Mouse (Mus musculus): ENCODE results near the gene Dnah6. TPM values are rescaled to one million over a fixed set of nuclear protein-coding genes. Genes with fewer than 3 reads are reported as not detected.

Dnah6 gene
- total RNA-seq (2021) = under 1 TPM; 0.08 to 0.11 TPM
- long read RNA-seq, experiment 1 = 0 reads
- long read RNA-seq, experiment 2 = 0 reads

- peak; percentile 59 to 80 for DNase-seq (ENCODE audit: low spot score in 2 of 2)
Measured at GRCm38 (mm10) chr6:73221189-73221957, at the start of gene Dnah6. Gene Dnah6, minus strand, starts transcription at chr6:73221651.

DNA sequence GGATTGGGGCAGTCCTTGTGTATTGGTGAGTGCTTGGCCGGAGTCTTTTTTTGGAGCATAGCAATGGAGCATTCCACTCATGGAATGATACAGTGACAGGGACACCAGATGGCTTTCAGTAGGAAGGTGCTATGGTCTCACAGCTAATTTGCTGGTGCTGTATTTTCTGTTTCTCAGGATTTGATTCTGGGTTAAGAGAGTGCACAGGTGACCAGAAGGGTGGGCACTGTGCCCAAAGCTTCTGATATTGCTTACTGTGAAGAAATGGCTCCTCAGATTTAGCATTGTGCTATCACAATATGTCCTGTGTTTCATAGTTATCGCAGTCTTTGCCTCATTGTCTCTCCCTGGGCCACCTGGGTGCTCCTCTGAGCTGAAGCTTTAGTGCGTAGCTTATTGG lies 47.9 kb upstream of the Dnah6 start:
- DNase-seq (ENCODE audit: low spot score in 2 of 2) = no peak

DNA sequence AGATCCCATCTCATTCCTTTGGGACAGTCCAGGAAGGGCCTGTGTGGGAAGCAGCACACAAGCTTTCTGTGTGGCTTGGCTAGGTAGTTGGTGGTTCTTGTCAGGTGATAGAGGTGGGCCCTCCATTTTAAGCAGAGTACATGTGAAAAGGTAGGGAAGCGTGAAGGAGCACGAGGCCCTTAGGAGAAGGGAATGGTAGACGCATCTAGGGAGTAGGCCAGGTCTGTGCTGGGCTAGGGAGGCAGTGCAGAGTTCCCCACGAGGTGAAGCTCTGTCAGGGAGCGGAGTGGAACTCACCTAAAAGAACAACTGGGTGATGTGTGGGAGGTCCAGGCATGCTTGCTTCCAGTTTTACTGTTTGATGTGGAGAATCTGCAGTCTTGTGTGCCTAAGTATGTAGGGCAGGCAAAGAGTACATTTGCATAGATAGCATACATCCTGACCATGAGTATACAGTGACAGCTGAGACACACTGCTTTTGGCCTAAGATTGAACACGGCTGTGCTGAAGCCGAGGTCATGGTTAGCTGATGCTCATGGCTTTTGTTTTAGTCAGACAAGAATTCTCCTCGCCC lies 46.4 kb upstream of the Dnah6 start:
- no peak for DNase-seq (ENCODE audit: low spot score in 2 of 2)

DNA sequence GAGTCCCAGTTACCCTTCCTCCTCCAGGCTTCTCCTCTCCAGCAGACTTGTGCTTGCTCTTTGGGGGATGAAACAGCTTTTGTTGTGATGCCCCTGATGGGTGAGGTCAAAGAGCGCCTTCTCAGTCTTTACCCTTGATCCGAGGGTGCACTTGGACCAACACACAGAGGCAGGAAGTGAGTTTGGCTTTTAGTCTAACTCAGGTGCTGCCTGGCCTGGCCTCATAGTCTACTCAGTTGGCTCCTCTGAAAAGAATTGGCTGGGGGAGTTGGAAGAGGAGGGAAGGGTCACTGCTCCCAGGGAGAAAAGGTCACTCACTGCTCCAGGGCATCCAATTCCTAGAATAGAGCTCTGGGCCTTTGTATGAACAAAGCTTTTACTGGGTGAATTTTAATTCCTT lies 43.4 kb upstream of the Dnah6 start:
- no peak for DNase-seq (ENCODE audit: low spot score in 2 of 2)

GRCm38 (mm10) chr6:73260110-73260509 lies 38.7 kb upstream of the Dnah6 start:
- no peak for DNase-seq (ENCODE audit: low spot score in 2 of 2)

- DNase-seq (ENCODE audit: low spot score in 2 of 2) = no peak
Measured at GRCm38 (mm10) chr6:73257068-73257467, 35.6 kb upstream of the Dnah6 start.

DNA sequence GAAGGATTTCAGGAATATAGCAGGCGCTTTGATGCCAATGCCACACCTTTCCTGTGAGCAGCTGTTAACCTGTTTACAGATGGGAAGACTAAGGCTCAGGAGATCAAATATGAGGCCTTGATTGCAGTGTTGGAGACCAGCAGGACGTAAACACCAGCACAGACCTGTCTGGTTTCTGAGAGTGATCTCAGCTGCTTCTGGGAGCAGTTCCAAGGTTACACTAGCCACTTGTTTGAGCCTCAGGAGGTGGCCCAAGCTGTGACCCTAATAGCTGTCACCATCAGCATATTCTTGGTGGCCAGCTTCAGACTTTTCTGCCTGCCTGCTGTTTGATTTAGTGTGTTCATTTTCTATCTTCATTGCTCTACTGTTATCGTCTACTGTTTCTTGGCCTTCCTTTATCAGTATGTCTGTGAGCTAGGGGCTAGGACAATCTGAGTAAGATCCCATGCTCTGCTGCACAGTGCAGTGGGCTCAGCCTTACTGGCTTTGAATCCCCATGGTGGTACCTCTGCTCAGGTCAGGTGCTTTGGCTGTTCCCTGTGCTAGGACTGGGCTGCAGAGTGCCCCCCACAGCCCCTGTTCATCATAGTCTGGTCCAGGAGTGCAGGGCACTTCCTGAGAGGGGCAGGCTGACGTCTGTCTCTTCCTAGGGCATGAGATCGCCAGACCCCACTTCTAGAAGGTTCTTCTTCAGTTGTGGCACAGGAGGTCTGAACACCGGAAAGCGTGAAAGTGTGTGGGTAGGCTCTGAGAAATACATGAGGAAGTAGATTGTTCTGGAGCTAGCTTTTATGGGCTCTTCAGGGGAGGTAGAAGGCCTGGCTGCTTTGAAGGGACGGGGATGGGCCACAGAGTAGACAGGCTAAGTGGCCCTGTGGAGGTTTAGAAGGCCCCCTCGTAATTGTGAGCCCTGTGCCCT lies 33.1 kb upstream of the Dnah6 start:
- no peak for DNase-seq (ENCODE audit: low spot score in 2 of 2)

DNA sequence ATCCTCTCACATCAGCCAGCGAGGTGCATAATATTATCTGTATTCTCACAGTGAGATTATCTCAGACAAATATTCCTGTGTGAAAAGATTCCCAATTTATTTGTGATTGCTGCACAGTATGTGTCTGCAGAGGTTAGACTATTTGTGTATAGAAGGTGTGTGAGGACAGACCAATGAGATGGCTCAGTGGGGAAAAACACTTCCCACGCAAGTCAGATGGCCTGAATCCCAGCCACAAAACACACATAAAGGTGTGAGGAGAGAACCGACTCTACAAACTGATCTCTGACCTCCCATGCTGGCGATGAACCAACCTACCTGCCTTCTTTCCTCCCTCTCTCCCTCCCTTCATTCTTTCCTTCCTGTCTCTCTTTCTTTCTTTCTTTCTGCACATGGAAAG lies 32.1 kb upstream of the Dnah6 start:
- DNase-seq (ENCODE audit: low spot score in 2 of 2) = no peak

- DNase-seq (ENCODE audit: low spot score in 2 of 2) = no peak
Measured at GRCm38 (mm10) chr6:73253006-73253405, 31.6 kb upstream of the Dnah6 start.

- no peak for DNase-seq (ENCODE audit: low spot score in 2 of 2)
Measured at GRCm38 (mm10) chr6:73252396-73252795, 30.9 kb upstream of the Dnah6 start.

DNA sequence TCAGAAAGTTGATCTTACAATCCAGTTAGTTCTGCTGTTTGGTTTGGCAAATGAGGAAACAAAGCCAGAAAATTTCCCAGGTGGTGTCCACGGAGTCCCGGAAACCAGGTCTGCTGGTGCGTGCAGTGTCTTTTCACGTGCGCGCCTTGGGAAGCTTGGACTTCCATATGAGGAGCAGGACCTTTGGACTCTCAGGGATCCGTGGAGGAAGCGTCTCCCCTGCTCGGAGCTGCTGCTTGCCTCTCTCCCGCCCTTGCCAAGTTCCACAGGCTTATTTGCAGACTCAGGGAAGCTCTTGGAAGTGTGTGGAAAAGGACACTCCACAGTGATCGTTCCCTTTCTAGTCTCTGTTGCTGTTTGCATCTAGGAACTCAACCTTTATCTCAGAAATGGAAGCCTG lies 29.9 kb upstream of the Dnah6 start:
- DNase-seq (ENCODE audit: low spot score in 2 of 2) = no peak

GRCm38 (mm10) chr6:73249851-73250250 lies 28.4 kb upstream of the Dnah6 start:
- no peak for DNase-seq (ENCODE audit: low spot score in 2 of 2)

DNA sequence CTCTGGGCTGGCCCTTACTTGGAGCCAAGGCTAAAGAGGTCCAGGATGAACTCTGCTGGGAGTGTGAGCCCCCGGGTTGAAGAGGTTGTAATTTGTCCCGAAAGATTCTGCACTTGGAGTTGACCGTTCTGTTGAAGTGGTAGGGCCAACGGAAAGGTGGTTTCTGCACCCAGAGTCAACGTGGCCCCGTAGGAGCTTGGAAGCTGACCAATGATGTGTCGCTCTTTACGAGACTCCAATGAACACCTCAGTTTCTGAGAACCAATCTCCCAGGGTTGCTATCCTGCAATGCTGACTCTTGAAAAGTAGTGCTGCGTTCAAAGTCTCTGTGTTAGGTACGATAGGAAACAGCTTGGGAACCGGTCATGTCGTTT lies 27.6 kb upstream of the Dnah6 start:
- no peak for DNase-seq (ENCODE audit: low spot score in 2 of 2)

DNA sequence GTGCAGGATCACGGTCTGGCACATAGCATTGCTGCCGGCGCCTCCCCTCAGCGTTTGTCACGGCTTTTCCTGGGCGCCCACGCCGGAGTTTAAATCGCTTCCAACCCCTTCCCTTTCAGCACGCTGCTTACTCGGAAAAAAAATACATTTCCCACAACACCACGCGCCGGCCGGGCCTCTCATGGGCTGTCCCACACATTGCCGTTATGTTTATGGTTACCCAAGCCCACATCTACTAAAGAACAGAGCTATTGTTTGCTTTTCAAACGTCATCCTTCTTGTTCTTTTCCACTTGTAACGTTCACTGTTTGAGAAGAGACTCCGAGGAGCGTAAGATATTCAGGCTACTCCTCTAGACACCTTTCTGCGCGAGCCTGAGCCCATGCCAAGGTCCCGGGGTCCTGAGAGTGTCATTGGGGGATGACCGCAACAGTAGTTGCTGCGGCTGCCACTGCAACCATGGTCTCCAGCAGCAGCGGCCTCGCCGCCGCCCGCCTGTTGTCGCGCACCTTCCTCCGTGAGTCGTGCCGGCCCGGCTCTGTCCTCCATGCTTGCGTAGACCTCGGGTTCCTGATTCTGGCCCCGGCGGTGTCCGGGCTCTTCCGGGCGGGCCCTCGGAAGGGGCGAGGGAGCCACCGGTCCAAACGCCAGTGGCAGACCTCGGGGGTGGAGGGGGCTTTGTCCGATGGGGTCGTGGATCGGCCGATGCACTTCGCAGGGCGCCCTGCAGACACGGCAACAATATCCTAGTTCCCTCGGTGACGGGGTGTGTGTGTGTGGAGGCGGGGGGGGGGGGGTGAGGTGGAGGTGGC lies 27.0 kb upstream of the Dnah6 start, which contains the start of gene Suclg1:
Gene Suclg1 (plus strand): TSS at position 146 of the 812 bp plus-strand sequence.
- peak; percentile 58 to 81 for DNase-seq (ENCODE audit: low spot score in 2 of 2)

DNA sequence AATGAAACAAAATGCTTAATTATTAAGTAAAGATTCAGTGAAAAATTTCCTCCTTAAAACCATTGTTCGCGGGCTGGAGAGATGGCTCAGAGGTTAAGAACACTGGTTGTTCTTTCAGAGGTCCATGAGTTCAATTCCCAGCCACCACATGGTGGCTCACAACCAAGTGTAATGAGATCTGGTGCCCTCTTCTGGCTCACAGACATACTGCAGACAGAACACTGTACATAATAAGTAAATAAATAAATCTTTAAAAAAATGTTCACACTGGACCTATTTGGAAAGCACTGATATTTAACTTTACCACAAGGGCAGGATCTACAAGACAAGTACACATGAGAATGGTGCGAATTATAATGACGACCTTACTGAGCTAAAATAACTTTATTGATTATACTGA lies 26.0 kb upstream of the Dnah6 start:
- DNase-seq (ENCODE audit: low spot score in 2 of 2) = no peak

GRCm38 (mm10) chr6:73246821-73247220 lies 25.4 kb upstream of the Dnah6 start:
- DNase-seq (ENCODE audit: low spot score in 2 of 2) = no peak

GRCm38 (mm10) chr6:73235650-73236049 lies 14.2 kb upstream of the Dnah6 start:
- DNase-seq (ENCODE audit: low spot score in 2 of 2) = no peak

GRCm38 (mm10) chr6:73234302-73234900 lies 12.9 kb upstream of the Dnah6 start:
- DNase-seq (ENCODE audit: low spot score in 2 of 2) = no peak

GRCm38 (mm10) chr6:73233202-73233726 lies 11.8 kb upstream of the Dnah6 start:
- no peak for DNase-seq (ENCODE audit: low spot score in 2 of 2)

DNA sequence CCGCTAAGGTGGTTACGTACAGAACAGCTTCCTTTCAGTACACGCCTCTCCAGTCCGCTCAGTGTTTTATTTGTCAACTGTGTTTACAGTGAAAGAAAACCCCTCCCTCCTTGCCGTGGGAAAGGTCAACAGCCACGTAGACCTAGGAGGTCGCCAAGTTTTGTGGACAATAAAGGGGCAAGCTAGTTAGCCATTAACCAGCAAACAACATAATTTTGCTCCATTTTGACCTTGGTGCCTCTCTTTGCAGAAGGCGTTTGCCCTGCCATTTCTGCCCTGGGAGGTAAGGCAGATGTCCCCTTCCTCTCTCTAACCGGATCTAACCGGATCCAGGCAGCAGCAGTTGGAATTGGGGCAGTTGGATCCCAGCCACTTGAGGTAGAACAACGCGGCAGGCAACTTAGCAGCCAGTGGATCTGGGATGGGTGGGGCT lies 10.7 kb upstream of the Dnah6 start:
- no peak for DNase-seq (ENCODE audit: low spot score in 2 of 2)
